Mouse (Mus musculus) C2C12 (cell line): ENCODE measurements at regions not wholly inside any gene's neighbourhood (a gene's known extent, or its start where the extent isn't known, plus 50 kb on each side); places are given as distances from the start of the nearest gene placed in this dataset.

Source experiments
- CTCF ChIP-seq: IDR thresholded peaks from one replicate; pipeline ENCODE4 v1.5.1; 2011; ENCODE audit not compliant: control insufficient read depth, insufficient read depth, insufficient read length
- MYOD1 ChIP-seq: IDR thresholded peaks from one replicate; pipeline ENCODE4 v1.6.1; 2011; ENCODE audit warnings: low read depth; ENCODE audit not compliant: control insufficient read depth, insufficient read length
- USF1 ChIP-seq: IDR thresholded peaks from one replicate; pipeline ENCODE4 v1.6.1; 2011; ENCODE audit warnings: low read depth, mild to moderate bottlenecking, control low read depth, moderate library complexity

DNA sequence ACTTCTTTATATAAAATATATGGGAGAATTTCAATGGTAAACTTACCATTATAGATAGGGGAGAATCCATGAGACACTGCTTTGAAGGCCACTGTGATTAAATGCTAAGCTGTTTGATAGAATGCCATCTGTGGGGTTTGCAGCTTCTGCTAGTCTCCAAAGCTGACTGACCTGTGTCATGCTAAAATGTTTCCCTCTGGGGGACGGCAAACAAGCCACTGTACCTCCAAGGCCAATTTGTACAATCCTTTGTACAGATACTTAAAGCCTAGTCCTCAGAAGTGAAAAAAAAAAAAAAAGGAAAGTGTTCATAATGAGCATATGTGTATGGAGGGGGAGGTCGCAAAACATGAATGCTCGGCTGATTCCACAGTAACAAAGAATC, 510.6 kb downstream of the Arl4a start:
- TF ChIP-seq CTCF, result no peak
- no peak for TF ChIP-seq MYOD1
- TF ChIP-seq USF1, result no peak
